Mouse (Mus musculus) thymus, postnatal 36 days (tissue): ENCODE results near the gene Emp1.

Experiments
- DNase-seq, 2 experiments: peaks; one replicate each; pipeline ENCODE4 v3.0.0; 2022; ENCODE audit warnings: mixed read lengths in 2 of 2

The Emp1 gene

DNA sequence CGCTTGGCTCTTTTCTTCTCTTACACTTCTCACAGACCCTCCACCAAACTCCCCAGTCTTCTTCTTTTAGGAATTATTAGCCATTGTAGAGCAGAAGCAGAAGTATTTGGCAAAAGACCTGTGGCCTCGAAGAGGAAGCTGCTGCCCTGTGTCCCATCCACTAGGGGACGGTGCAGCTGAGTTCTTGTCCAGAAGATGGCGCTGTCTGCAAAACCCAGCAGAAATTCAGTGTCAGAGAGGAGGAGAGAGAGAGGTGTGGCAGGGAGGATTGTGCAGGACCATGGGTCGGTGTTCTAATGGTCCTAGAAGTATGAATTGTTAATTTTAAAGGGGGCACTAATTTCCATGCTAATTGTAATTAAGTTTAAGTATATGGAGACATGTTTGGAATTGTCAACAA is 55.1 kb downstream of the Emp1 start:
- DNase-seq = peak; percentile 53 to 54

DNA sequence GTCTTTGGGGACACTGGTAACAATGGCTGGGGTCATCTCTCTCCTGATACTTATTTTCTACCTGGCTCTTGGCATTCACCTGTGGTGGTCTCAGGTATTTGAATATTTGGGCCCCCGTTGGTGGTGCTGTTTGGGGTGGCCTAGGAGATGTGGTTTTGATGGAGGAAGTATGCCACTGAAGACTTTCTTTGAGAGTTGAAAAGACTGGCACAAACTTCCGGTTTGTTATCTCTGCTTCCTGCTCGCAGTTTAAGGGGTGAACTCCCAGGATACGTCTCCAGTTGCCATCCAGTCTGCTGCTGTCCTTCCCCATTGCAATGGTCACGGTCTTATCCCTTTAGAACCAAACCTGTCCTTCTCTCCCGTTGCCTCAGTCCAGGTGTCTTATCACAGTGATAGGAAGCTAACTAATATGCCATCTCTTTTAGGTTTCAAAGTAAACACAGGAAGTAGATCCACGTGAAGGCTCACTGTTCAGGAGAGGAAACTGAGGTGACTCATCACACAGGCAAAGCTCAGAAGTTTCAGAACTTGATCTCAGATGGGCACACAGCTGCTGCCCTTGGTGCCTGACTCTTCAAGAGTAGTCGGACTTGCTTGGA is 56.0 kb downstream of the Emp1 start:
- DNase-seq = peak; percentile 39 to 51

DNA sequence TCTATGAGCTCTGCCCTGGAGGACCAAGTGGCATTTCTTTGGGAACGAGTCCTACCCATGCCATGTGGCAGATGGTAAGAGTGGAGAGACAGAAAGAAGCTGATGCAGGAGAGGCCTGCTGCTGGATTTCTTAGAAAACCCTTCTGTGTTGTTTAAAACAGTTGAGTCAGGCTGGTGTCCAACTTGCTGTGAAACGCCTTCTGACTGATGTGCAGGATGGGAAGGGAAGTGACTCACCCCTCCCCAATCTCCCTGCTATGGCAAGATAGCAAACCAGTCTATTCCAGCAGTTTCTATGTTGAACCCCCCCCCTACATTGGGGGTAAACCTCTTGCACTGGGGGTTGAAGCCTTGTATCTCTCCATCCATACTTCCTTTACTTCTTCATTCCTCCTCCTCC is 65.9 kb downstream of the Emp1 start:
- no peak for DNase-seq

GRCm38 (mm10) chr6:135429268-135429909 is 67.0 kb downstream of the Emp1 start:
- no peak for DNase-seq

GRCm38 (mm10) chr6:135430441-135430970 is 68.2 kb downstream of the Emp1 start:
- DNase-seq = no peak
